Mouse (Mus musculus) thymus, postnatal 14 days (tissue): ENCODE results near the gene Hpca.

ENCODE experiments used
- DNase-seq: peaks from one replicate; pipeline ENCODE4 v3.0.0; 2021

Gene Hpca

GRCm38 (mm10) chr4:129106073-129106472 lies 15.8 kb downstream of the Hpca start:
- DNase-seq = no peak

DNA sequence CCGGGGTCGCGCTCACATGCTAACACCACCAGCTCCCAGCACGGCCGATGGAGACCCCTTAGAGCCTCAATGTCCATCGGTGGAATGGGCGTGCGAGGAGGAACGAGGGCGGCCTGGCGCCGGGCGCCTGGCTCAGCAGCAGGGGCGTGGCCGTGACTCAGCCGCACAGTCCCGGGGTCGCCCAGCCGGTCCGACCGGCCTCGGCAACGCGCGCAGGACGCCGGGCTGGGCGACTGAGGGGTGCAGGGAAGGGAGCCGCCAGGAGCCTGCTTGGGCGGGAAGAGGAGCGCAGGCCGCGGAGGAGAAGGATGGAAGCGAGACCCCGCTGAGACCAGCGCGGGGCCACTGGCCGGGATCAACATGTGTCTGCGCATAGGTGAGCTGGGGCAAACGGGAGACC lies 16.5 kb downstream of the Hpca start, which contains the start of gene Tmem54:
Gene Tmem54, plus strand, starts transcription at position 193 of the 400 bp plus-strand sequence.
- no peak for DNase-seq

- no peak for DNase-seq
Observed at GRCm38 (mm10) chr4:129102133-129102829, 19.6 kb downstream of the Hpca start.

- DNase-seq = no peak
Observed at GRCm38 (mm10) chr4:129097006-129097405, 24.8 kb downstream of the Hpca start.

DNA sequence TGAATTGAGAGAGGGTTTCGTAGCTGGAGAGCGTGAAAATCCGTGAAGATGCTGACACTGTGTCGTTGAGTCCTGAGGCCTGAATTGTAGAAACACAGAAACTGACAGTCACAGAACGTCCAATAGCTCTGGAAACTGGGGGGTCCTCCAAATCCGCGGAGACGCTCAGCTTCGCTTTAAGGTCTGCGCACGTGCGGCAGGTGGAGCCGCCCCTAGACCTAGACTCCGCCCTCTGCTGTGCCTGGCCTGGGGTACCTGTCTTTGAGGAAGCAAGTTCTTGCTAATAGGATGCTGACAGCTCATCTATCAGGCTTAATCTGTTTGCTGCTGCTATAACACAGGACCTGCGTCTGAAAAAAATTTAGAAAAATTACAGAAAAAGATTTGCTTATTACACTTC lies 26.6 kb downstream of the Hpca start:
- DNase-seq = peak; percentile 9

- DNase-seq = no peak
Observed at GRCm38 (mm10) chr4:129087850-129088249, 34.0 kb downstream of the Hpca start.

GRCm38 (mm10) chr4:129086078-129086477 lies 35.8 kb downstream of the Hpca start:
- peak; percentile 66 for DNase-seq

- DNase-seq = no peak
Observed at GRCm38 (mm10) chr4:129084896-129085295, 36.9 kb downstream of the Hpca start.

DNA sequence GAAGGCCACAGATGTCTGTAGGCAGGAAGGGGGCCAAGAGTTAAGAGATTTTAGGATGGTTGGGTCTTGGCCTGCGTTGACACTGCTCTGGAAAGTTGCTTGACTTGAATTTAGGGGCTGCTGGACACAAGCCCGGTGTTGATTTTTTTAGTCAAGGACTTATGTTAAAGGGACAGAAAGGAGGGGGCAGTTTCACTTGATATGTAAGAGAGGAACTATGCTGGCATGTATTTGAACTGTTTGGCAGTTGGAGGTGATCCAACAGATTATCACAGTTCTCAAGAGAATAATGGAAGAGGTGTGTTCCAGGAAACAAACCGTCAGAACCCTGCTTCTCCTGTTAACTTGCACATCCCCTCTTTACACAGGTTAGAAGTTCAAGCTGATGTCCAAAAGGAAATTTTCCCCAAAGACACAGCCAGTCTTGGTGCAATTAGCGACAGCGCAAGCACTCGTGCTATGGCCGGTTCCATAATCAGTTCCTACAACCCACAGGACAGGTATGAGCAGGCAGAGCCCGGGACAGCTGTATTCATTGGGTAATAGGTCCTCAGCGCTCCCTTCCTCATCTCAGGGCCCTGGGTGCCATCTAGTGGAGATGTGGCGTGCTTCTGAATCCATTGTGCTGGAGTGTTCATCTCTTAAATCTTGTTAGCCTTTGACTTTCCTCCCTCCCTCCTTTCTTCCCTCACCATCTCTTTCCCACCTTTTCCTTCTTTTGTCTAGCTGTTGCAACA lies 39.3 kb downstream of the Hpca start:
- DNase-seq = peak; percentile 69

DNA sequence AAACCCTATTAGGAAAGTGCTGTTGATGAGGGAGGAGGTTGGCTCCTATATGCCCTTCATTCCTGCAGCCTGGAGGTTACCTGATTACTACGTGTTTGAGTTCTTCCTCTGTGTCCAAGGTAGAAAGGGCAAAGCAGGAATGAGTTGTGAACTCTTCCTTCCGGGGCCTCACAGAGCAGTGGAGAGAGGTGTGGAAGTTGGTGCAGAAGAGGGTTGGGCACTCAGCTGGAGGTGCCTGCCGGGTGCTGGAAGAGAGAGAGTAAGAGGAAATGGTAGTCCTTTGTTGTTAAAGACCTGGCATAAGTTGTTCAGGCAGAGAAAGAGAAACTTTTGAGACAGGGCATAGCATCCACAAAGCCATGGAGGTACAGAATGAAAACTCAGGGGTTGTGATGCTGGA lies 39.9 kb downstream of the Hpca start:
- DNase-seq = no peak

GRCm38 (mm10) chr4:129081512-129081911 lies 40.3 kb downstream of the Hpca start:
- no peak for DNase-seq

DNA sequence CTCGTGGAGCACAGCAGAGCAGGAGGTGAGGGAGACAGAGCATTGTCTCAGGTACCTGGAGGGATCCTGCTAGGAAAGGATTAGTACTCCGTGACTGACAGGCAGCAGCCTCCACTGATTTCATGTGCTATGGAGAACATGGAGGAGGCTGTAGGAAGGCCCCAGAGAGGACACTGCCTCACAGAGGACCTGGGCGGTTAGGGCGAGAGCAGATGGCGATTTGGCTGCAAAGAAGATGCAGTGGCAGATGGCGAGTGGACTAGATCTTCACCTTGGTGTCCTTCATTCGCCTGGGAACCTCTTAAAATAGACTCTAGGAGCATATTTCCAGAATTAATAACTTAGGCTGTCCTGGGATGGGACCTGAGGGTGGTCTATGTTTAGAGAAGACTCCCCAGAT lies 40.8 kb downstream of the Hpca start:
- no peak for DNase-seq

- no peak for DNase-seq
Observed at GRCm38 (mm10) chr4:129079126-129079525, 42.7 kb downstream of the Hpca start.

DNA sequence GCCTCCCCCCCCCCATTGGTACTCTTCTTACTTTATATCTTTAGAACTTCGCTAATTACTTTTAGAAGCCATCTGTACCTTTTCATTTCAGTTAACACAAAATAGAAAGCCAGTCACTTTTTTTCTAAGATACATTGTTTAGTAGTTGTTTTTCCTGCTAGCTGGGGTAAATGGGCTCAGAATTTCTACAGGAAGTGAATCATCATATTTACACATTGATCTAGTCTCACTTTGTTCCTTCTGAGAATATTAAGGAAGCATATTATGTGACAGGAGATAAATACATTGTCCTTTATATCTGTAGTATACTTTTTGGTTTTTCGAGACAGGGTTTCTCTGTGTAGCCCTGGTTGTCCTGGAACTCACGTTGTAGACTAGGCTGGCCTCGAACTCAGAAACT lies 53.0 kb downstream of the Hpca start:
- no peak for DNase-seq

DNA sequence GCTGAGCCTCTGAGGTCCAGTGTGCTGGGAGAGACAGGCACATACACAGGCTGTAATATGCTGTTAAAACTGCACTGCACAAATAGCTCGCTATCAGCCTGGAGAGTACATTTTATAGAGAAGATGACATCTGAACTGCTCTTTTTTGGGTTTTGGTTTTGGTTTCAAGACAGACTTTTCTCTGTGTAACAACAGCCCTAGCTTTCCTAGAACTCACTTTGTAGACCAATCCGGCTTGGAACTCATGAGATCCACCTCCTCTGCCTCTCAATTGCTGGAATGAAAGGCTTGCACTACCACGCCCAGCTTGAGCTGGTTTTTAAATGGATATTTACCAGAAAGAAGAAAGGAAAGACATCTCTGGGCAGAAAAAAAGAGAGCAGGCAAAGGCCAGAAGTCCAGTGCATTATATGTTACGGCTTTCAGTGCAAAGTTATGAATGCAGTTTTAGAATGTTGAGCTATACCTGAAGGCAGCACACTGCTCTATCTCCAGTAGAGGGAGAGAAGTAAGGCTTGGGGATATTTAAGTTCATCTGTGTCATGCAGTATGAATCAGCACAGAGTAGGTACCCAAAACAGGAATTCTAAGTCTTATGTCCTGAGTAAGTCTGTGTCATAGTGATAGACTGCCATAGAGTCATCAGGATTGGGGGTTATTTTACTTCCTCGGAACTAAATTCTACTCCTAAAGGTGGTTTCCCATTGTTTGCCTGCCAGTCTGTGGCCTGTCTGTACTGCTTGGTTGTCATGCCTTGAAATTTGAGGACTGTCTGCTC lies 54.0 kb downstream of the Hpca start:
- no peak for DNase-seq

- DNase-seq = no peak
Observed at GRCm38 (mm10) chr4:129065688-129066236, 56.1 kb downstream of the Hpca start.

- no peak for DNase-seq
Observed at GRCm38 (mm10) chr4:129062281-129063075, 59.4 kb downstream of the Hpca start.
